Mouse (Mus musculus): ENCODE data around the gene Il12rb1. TPM values are rescaled to one million over a fixed set of nuclear protein-coding genes. Genes with fewer than 3 reads are reported as not detected.
A peak's percentile ranks its signal among the peaks of the same experiment; 100 is the strongest.

Gene Il12rb1
- total RNA-seq, 2 experiments from 2014 or later, result 0.80 to 0.83 TPM

- intact Hi-C loops (cut with DNase I), result loop anchor here (2.0 kb wide), 1 partner anchor 36 kb away; the partner anchor contains the start of gene Mpv17l2
- DNase-seq (ENCODE audit: low spot score in 2 of 2), result no peak
These were observed 11.7 kb upstream of the Il12rb1 start for GRCm38 (mm10) chr8:70796403-70797080.

- DNase-seq (ENCODE audit: low spot score in 2 of 2), result peak; percentile 87 to 95
- intact Hi-C loops (cut with DNase I), result loop anchor here (2.0 kb wide), 1 partner anchor 37 kb away; the partner anchor contains the start of gene Mpv17l2
These were observed 10.9 kb upstream of the Il12rb1 start for GRCm38 (mm10) chr8:70797081-70798070.

- no peak for DNase-seq (ENCODE audit: low spot score in 2 of 2)
These were observed 10.0 kb upstream of the Il12rb1 start for GRCm38 (mm10) chr8:70798281-70798680.

GRCm38 (mm10) chr8:70800648-70801047 is 7.6 kb upstream of the Il12rb1 start:
- DNase-seq (ENCODE audit: low spot score in 2 of 2), result peak in 1 of 2 experiments; percentile 92
- intact Hi-C loops (cut with DNase I), result loop anchor here (2.0 kb wide), 1 partner anchor 48 kb away; no protein-coding TSS in a partner anchor

More at GRCm38 (mm10) chr8:70798281-70798680, 10.0 kb upstream of the Il12rb1 start:
- intact Hi-C loops (cut with DNase I), result no loop called here

- intact Hi-C loops (cut with DNase I), result loop anchor here (2.0 kb wide), 1 partner anchor 48 kb away; no protein-coding TSS in a partner anchor
- peak; percentile 76 to 95 for DNase-seq (ENCODE audit: low spot score in 2 of 2)
These were observed 7.1 kb upstream of the Il12rb1 start for GRCm38 (mm10) chr8:70801156-70801555.

GRCm38 (mm10) chr8:70801830-70802229 is 6.4 kb upstream of the Il12rb1 start:
- DNase-seq (ENCODE audit: low spot score in 2 of 2), result no peak
- intact Hi-C loops (cut with DNase I), result loop anchor here (2.0 kb wide), 1 partner anchor 49 kb away; no protein-coding TSS in a partner anchor

GRCm38 (mm10) chr8:70802786-70803510 is 5.3 kb upstream of the Il12rb1 start:
- DNase-seq (ENCODE audit: low spot score in 2 of 2), result no peak
- intact Hi-C loops (cut with DNase I), result no loop called here

GRCm38 (mm10) chr8:70803761-70804480 is 4.3 kb upstream of the Il12rb1 start:
- peak; percentile 69 to 92 for DNase-seq (ENCODE audit: low spot score in 2 of 2)
- intact Hi-C loops (cut with DNase I), result loop anchor here (2.0 kb wide), 1 partner anchor 35 kb away; the partner anchor contains the start of gene Arrdc2

- intact Hi-C loops (cut with DNase I), result loop anchor here (2.0 kb wide), 1 partner anchor 34 kb away; the partner anchor contains the start of gene Arrdc2
- peak; percentile 81 to 88 for DNase-seq (ENCODE audit: low spot score in 2 of 2)
These were observed 3.6 kb upstream of the Il12rb1 start, which contains the start of gene Mast3 for GRCm38 (mm10) chr8:70804481-70805206. Gene Mast3 (minus strand): TSS chr8:70805054.

GRCm38 (mm10) chr8:70806541-70806940 is 1.7 kb upstream of the Il12rb1 start:
- intact Hi-C loops (cut with DNase I), result no loop called here

GRCm38 (mm10) chr8:70807304-70807703 is 945 bp upstream of the Il12rb1 start:
- DNase-seq (ENCODE audit: low spot score in 2 of 2), result no peak
- intact Hi-C loops (cut with DNase I), result no loop called here

More at GRCm38 (mm10) chr8:70806541-70806940, 1.7 kb upstream of the Il12rb1 start:
- no peak for DNase-seq (ENCODE audit: low spot score in 2 of 2)

- intact Hi-C loops (cut with DNase I), result no loop called here
- DNase-seq (ENCODE audit: low spot score in 2 of 2), result no peak
These were observed 879 bp downstream of the Il12rb1 start for GRCm38 (mm10) chr8:70808955-70809701.

- DNase-seq (ENCODE audit: low spot score in 2 of 2), result no peak
- intact Hi-C loops (cut with DNase I), result no loop called here
These were observed 2.9 kb downstream of the Il12rb1 start for GRCm38 (mm10) chr8:70810962-70811680.

GRCm38 (mm10) chr8:70812055-70812454 is 3.8 kb downstream of the Il12rb1 start:
- intact Hi-C loops (cut with DNase I), result no loop called here

GRCm38 (mm10) chr8:70812885-70813284 is 4.6 kb downstream of the Il12rb1 start:
- intact Hi-C loops (cut with DNase I), result no loop called here
- no peak for DNase-seq (ENCODE audit: low spot score in 2 of 2)

More at GRCm38 (mm10) chr8:70812055-70812454, 3.8 kb downstream of the Il12rb1 start:
- no peak for DNase-seq (ENCODE audit: low spot score in 2 of 2)

GRCm38 (mm10) chr8:70816679-70817078 is 8.4 kb downstream of the Il12rb1 start:
- intact Hi-C loops (cut with DNase I), result no loop called here
- DNase-seq (ENCODE audit: low spot score in 2 of 2), result no peak

Measured in left cerebral cortex, postnatal 25 days (tissue).